Mouse (Mus musculus) liver, adult 2 months (tissue): Measurements from ENCODE around the gene Ftcd. TPM values are rescaled to one million over a fixed set of nuclear protein-coding genes. Genes with fewer than 3 reads are reported as not detected.

ENCODE experiments used
- DNase-seq: peaks from one replicate; pipeline ENCODE4 v3.0.0-alpha.2; 2011; ENCODE audit warnings: low read depth, low spot score; ENCODE audit errors: extremely low read depth
- H3K27ac ChIP-seq: fragments of 200-500 bp; replicated peaks from 2 replicates; pipeline ENCODE4 v1.5.1; 2012; ENCODE audit warnings: low read depth, mild to moderate bottlenecking, control low read depth, inconsistent platforms, low read length; ENCODE audit not compliant: insufficient read depth
- H3K27me3 ChIP-seq: fragments of 200-500 bp; 2 replicates; pipeline ENCODE4 v1.6.1; 2012; ENCODE audit warnings: mild to moderate bottlenecking, moderate library complexity, low read length, inconsistent platforms; ENCODE audit not compliant: control insufficient read depth, insufficient read depth
- H3K36me3 ChIP-seq: fragments of 200-500 bp; 2 replicates; pipeline ENCODE4 v1.6.1; 2012; ENCODE audit warnings: low read length, inconsistent platforms; ENCODE audit not compliant: control insufficient read depth, insufficient read depth
- H3K4me1 ChIP-seq: fragments of 200-500 bp; 2 replicates; pipeline ENCODE4 v1.6.1; 2011; ENCODE audit warnings: low read length; ENCODE audit not compliant: control insufficient read depth, insufficient read depth
- H3K4me3 ChIP-seq: fragments of 200-500 bp; 2 replicates; pipeline ENCODE4 v1.5.1; 2011; ENCODE audit warnings: low read depth, mild to moderate bottlenecking, control low read depth, low read length, moderate library complexity; ENCODE audit not compliant: insufficient read depth
- H3K79me2 ChIP-seq: fragments of 200-500 bp; 2 replicates; pipeline ENCODE4 v1.6.1; 2012; ENCODE audit warnings: inconsistent platforms, mild to moderate bottlenecking, low read length, moderate library complexity; ENCODE audit not compliant: control insufficient read depth, insufficient read depth
- H3K9ac ChIP-seq: fragments of 200-500 bp; 2 replicates; pipeline ENCODE4 v1.6.1; 2012; ENCODE audit warnings: low read depth, mild to moderate bottlenecking, control low read depth, inconsistent platforms, low read length
- CTCF ChIP-seq: fragments of 200-500 bp; IDR thresholded peaks from 2 replicates; pipeline ENCODE4 v1.5.1; 2011; ENCODE audit warnings: low read depth, low read length, control low read depth
- POLR2A ChIP-seq: fragments of 200-500 bp; IDR thresholded peaks from 2 replicates; pipeline ENCODE4 v1.6.1; 2011; ENCODE audit warnings: low read length, control low read depth; ENCODE audit not compliant: insufficient read depth; ENCODE audit errors: extremely low read depth
- WGBS: fragments of 180-500 bp; shearing (Covaris S2); methylation state at CpG from one replicate; pipeline ENCODE4 v1.1.7; 2018; 5-methylcytosine and 5-hydroxymethylcytosine counted together
- polyA plus RNA-seq: library from polyadenylated mRNA; depleted of rRNA; stranded (reverse); fragments of >200 nt; gene quantifications from 2 replicates; pipeline ENCODE4 v1.2.3, GENCODE M21; 2012
- total RNA-seq: library from RNA; depleted of rRNA; stranded (reverse); fragments of >200 nt; gene quantifications from 2 replicates; pipeline ENCODE4 v1.2.3, GENCODE M21; 2014

The Ftcd gene
- total and polyA plus RNA-seq, 2 experiments = 335 to 676 TPM

DNA sequence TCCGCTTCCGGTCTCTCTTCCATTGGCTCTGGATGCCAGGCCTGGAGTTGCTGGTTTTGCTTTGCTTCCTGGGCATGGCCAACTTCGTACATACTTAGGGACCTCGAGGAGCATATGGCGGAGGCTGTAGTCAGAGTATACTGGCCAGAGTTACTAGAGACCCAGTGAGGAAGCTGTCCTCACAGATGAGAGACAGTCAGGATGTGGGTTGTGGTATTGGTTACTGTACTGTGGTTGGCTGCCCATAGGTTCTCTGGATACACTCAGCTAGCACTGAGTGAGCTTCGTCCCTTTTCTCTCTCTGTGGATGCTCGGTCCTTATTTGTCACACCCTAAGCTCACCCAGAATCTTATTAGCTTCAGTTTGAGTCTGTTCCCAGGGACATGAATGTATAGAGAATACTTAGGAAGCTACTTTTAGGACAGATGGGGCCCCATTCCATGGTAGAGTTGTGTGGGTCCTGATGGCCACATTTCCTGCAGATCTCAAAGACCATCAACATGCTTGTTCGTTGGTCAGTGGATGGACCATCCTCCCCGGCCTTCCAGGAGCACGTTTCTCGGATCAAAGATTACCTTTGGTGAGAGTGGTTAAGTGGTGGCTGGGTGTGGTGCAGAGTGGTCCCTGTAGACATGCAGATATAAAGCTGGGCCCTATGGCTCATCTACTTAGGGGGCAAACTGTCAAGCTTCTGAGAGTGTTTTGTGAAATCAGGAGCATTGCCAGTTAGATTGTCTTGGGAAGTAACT, 33.9 kb upstream of the Ftcd start:
- DNase-seq = no peak
- Histone ChIP-seq H3K4me3 (no peak overlapping the region), H3K27me3 (no peaks in the 10 kb centered on the region), H3K79me2 (no peaks in the 10 kb centered on the region), H3K9ac (no peak overlapping the region), H3K4me1 (peaks cover 7% of the 10 kb centered on the region), H3K27ac (no peak overlapping the region), H3K36me3 (peaks cover 24% of the 10 kb centered on the region)
- WGBS = 90% methylated on average over 11 of the region's 11 CpGs
- TF ChIP-seq CTCF (no peak), POLR2A (no peak)

DNA sequence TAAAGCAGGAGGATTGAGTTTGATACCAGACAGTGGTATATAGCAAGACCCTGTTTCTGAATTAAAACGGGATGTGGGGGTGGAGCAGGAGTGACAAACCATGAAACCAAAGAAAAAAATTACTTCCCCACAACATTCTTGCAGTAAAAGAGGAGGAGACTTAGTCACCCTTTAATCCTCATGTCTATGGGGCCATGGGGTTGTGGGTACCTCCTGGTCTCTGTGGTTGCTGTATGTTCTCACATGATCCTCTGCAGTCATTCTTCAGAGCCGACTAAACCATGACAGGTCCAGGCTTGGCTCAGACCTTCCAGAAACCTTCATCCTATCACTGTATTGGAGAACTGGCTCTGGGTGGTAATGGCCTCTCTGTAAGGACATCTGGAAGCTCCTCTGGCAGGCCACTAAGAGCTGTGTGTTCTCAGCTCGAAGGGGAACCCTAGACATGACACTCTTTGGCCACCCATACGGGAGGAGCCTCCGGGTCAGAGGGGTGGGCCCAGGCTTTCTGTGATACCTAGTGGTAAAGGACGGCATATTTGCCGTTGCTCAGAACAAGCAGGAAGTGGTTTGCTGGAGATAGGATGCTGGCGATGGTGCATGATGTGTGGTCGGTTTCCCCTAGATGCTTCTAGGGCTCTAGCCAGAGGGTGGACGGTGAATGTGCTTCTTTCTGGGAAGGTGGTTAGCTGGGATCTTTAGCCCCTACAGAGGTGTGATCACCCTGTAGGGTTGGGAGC, 32.6 kb upstream of the Ftcd start:
- H3K4me1 ChIP-seq = no peaks in the 10 kb centered on the region
- WGBS = 73% methylated on average over 10 of the region's 10 CpGs
- no peak overlapping the region for H3K27ac ChIP-seq
- H3K79me2 ChIP-seq = no peaks in the 10 kb centered on the region
- H3K4me3 ChIP-seq = no peak overlapping the region
- H3K36me3 ChIP-seq = peaks cover 27% of the 10 kb centered on the region
- no peak overlapping the region for H3K9ac ChIP-seq
- H3K27me3 ChIP-seq = no peaks in the 10 kb centered on the region
- DNase-seq = no peak
- no peak for TF ChIP-seq POLR2A
- TF ChIP-seq CTCF = no peak

DNA sequence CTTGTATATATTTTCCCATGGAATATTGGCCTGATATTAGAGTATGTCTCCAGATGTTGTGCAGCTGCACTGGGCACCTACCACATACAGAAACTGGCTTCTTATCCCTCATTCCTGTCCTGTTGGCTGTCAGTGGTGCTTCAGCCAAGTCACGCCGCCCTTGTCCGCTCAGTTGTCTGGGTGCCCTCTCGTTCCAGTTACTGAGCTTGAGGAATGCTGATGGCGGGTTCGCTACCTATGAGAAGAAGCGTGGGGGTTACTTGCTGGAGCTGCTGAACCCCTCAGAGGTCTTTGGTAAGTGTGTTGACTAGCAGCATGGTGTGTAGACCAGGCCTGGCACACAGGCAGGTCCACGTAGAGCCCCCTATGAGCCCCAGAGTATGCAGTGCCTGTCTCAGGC, 28.9 kb upstream of the Ftcd start:
- Histone ChIP-seq H3K9ac (no peak overlapping the region), H3K27me3 (no peaks in the 10 kb centered on the region), H3K27ac (no peak overlapping the region), H3K4me1 (no peaks in the 10 kb centered on the region), H3K4me3 (no peak overlapping the region), H3K79me2 (no peaks in the 10 kb centered on the region), H3K36me3 (peaks cover 36% of the 10 kb centered on the region)
- no peak for DNase-seq
- WGBS = 96% methylated on average over 8 of the region's 8 CpGs
- TF ChIP-seq CTCF (no peak), POLR2A (no peak)

DNA sequence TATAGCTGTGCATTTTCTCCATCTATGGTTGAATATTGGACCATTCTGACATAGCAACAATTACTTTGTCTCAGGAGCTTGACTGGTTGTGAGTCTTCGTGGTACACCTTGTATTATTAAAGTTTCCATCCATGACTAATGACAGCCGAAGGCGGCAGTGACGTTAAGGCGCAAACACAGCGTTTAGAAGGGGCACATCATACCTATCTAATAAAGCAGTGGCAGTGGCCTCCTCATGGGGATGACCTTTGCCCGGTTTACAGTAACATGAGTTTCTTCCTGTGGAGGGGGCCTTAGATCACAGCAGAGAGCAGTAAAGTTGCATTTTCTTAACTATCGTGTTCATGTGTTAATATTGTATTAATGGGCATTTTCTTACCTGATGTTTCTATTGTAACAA, 27.2 kb upstream of the Ftcd start:
- no peak for DNase-seq
- Histone ChIP-seq H3K79me2 (no peaks in the 10 kb centered on the region), H3K4me1 (no peaks in the 10 kb centered on the region), H3K36me3 (peaks cover 34% of the 10 kb centered on the region), H3K9ac (no peak overlapping the region), H3K27ac (no peak overlapping the region), H3K4me3 (no peak overlapping the region), H3K27me3 (no peaks in the 10 kb centered on the region)
- no peak for TF ChIP-seq POLR2A
- TF ChIP-seq CTCF = no peak
- WGBS = 92% methylated on average over 8 of the region's 8 CpGs

DNA sequence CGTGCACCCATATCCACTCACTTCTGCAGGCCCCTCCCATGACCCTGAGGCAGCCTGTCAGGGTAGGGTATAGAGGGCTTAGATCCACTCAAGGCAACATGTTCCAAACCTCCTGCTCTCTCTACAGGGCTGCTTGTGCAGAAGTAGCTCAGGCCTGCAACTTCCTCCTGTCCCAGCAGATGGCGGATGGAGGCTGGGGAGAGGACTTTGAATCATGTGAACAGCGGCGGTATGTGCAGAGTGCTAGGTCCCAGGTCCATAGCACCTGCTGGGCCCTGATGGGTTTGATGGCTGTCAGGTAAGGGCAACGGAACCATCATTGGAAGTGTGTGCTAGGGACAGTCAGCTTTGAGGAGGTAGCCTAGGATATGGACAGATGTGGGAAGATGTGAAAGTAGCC, 25.0 kb upstream of the Ftcd start:
- peak; percentile 69 for TF ChIP-seq CTCF
- TF ChIP-seq POLR2A = no peak
- Histone ChIP-seq H3K9ac (no peak overlapping the region), H3K27ac (no peak overlapping the region), H3K27me3 (no peaks in the 10 kb centered on the region), H3K79me2 (no peaks in the 10 kb centered on the region), H3K4me1 (no peaks in the 10 kb centered on the region), H3K36me3 (peaks cover 31% of the 10 kb centered on the region), H3K4me3 (no peak overlapping the region)
- DNase-seq = peak; percentile 19
- WGBS = 89% methylated on average over 5 of the region's 5 CpGs

DNA sequence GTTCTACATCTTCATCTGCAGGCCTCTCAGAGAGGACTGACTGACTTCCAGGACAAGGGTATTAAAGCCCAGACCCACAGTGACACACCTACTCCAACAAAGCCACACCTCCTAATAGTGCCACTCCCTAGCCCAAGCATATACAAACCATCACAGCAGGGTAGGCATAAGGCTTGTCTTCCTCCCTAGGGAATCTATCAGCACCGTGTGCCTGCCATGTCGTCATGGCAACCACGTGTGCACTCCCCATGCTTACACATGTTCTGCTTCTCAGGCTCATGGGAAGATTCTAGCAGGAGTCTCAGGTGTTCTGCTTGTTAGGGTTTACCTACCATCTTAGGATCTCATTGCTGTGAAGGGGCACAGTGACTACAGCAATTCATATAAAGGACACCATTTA, 23.9 kb upstream of the Ftcd start:
- peaks cover 31% of the 10 kb centered on the region for H3K36me3 ChIP-seq
- H3K4me1 ChIP-seq = no peaks in the 10 kb centered on the region
- WGBS = 84% methylated on average over 3 of the region's 3 CpGs
- TF ChIP-seq POLR2A (no peak), CTCF (no peak)
- no peak overlapping the region for H3K4me3 ChIP-seq
- no peak overlapping the region for H3K9ac ChIP-seq
- no peak overlapping the region for H3K27ac ChIP-seq
- H3K79me2 ChIP-seq = no peaks in the 10 kb centered on the region
- no peaks in the 10 kb centered on the region for H3K27me3 ChIP-seq
- DNase-seq = no peak
